Mouse (Mus musculus) right cerebral cortex, postnatal 14 days (tissue): ENCODE results near the gene Ccr9.
"Not testable (repeated sequence)": the region's sequence is repeated elsewhere in the genome, so short reads cannot be mapped to it uniquely, and the experiment has no call there.

ENCODE experiments used
- DNase-seq: peaks from one replicate; pipeline ENCODE4 v3.0.0; 2022

Ccr9 gene

DNA sequence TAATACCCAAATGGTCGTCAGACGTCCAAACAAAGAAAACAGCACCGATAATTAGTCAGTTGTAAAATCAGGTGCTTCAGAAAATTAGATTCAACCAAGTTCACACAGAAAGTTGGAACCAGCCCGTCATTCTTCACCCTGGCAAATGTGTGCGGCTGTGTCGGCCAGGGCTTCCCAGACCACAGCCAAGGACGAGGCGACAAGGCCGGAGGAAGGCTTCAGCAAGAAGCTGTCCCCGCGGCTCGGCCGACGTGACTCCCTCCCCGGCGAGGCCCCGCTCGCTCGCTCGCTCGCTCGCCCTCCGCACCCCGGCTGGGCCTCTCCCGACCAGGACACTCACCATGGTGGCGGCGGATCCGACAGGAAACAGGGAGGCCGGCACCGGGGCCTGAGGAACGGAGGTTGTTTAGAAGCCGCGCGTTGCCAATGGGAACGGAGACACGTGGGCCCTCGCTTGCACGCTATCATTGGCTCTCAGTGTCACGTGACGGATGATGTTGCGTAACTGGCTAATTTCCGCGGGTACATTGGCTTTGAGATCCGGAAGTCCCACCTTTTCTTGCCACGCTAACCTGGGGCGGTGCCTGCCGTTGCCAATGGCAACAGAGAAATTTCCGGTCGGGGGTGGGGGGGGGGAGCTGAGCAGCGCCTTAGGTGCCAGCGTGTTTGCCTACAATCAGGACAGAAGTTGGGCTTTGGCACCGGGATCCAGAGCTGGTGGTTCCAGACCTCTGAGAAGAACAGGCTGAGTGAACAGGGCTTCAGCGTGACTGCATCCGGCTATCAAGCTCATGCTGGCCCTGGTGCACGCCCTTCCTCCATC is 39.2 kb downstream of the Ccr9 start, which contains the start of gene Lztfl1:
Gene Lztfl1, minus strand, starts transcription at position 512 of the 823 bp plus-strand sequence.
- peak; percentile 96 for DNase-seq

DNA sequence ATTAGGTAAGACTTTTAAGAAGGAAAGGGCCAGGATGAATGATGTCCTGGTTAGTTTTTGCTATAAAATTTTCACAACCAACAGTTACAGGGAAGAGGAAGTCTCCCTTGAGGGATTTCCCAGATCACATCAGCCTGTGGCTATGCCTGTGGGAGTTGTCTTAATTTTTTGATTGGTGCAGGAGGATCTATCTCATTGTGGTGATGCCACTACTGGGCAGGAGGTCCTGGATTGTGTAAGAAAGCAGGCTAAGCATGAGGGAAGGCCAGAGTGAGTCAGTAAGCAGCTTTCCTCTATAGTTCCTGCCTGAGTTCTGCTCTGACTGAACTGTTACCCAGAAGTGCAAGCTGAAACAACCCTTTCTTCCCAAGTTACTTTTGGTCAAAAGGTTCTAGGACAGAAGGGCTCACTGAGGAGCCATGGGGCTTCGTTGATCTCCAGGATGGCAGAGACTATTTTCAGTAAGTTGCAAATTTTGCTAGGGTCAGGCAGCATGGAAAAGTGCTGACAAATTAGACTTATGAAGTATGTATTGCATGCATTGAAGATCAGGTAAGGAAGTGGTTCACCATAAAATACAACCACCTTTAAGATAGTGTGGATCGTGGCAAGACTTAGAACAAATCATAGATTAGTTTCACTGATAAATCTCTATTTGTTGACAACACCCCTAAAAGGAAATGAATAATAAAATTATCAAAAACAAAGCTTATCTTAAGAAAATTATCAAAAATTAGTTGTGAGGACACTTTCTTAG is 44.7 kb downstream of the Ccr9 start:
- no peak for DNase-seq

- no peak for DNase-seq
These were observed 53.0 kb downstream of the Ccr9 start for GRCm38 (mm10) chr9:123731271-123731670.

DNA sequence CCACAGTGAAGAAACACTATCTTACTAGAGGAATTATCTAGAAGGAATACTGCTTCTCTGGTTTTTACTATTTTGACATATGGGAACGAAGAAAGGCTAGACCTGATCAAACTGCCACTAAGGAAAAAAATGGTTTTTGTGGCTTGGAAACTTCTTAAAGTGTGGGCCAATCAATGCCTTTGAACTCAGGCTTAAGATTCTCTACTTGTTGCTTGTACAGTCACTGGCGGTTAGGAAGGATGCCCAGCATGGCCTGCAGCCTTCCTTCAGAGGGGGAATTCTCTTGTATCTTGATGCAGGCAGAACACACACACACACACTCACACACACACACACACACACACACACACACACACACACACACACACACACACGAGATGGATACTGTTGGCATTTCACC is 55.9 kb downstream of the Ccr9 start:
- DNase-seq, result no peak

- DNase-seq, result no peak
These were observed 62.6 kb downstream of the Ccr9 start for GRCm38 (mm10) chr9:123740799-123741198.

DNA sequence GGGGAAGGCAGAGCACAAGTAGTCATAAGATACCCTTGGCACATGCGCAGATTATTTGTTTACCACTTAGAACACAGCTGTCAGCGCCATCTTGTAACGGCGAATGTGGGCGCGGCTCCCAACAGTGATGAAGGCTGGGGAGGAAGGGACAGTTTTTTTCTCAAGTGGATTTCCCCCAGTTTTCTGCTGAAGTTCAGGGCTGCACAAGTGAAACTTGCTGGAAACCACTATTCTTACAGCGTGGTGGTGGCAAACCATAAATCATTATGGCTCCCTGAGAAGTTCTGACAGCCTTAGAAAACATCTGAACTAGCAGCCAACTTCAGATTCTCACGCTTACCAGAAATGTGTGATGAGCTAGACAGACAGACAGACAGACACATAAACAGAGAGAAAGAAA is 71.4 kb downstream of the Ccr9 start:
- not testable (repeated sequence) for DNase-seq

DNA sequence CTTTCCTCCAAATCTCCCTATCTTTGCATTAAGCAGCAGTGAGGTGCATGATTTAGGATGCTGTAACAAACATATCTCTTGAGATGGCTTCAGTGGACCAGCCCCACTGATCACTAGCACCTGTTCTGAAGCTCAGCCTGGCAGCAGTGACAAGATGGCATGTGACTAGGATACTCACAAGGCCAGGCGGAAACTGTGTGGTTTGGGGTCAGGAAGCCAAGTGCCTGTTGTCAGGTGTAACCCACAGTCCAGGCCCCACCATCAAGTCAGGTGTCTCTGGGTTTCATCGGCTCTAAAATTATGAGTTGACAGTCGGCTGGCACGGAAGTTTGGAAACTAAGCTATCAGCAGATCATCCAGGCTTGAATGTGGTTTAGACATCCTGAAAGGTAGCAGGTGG is 76.1 kb downstream of the Ccr9 start:
- no peak for DNase-seq

DNA sequence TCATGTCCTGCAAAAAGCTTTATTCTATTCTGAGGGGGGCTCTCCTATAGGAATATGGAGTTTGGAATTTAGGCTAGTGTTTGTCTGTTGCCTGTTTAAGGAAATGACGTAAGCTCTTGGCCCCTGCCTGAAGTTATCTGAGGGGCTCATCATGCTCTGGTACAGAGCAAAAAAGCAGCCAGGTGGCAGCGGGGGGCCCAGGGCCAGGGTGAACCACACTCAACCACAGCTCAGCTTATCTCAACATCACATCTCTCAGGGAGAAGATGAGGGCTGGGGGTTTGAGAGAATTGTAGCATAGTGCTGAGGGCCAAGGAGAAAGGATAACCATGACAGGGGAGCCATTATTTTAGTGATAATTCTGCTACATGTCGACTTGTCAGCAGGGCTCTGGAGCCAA is 78.5 kb downstream of the Ccr9 start:
- no peak for DNase-seq

- DNase-seq, result no peak
These were observed 79.1 kb downstream of the Ccr9 start for GRCm38 (mm10) chr9:123757326-123757725.

DNA sequence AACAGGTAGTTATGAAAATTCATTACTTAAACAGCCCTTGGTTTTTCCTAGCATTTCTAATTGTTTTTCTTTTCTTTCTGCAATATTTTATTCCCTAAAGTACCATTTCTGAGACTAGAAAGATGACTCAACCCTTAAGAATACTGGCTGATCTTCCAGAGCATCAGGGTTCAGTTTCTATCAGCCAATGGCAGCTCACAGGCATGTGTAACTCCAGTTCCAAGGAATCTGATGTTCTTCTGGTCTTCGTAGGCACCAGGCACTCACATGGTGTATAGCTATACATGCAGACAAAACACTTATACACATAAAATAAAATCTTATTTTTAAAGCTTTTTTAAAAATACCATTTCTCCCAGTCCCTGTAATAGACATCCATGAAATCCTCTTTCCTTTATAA is 79.9 kb downstream of the Ccr9 start:
- no peak for DNase-seq

- no peak for DNase-seq
These were observed 80.4 kb downstream of the Ccr9 start for GRCm38 (mm10) chr9:123758645-123759044.

DNA sequence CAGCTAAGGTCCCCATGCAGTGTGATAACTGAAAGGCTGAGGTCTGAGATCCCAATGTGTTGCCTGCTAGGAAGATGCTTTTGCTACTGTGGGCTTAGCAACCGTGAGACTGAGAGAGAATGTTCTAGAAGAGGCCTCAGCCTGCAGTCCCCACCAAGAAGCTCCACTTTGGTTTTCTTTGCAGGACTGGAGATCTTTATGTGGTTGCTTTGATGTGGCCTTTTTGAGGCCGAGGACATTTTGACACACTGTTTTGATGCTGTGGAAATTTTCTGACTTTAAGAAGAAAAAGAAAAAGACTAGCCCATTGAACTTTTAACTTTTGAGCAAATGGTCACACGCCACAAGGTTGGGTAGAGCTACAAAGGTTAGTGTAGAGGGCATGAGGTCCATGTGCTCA is 82.6 kb downstream of the Ccr9 start:
- DNase-seq, result no peak

DNA sequence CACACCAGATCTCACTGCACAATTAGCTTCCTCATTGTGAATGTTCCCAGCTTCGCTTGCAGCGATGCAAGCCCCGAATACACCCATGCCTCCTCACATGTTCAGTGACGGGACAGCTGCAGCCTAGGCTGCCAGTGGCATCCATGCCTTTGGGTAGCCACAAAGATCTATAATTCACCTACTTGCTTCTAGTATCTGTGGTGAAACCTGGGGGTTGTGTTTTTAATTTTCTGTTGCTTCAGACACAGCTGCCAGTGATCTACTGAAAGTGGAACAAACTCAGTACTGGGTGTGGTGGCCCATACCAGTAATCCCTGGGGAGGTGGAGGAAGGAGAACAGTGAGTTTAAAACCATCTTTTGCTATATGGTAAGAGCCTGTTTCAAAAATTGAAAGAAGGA is 84.6 kb downstream of the Ccr9 start:
- DNase-seq, result no peak

DNA sequence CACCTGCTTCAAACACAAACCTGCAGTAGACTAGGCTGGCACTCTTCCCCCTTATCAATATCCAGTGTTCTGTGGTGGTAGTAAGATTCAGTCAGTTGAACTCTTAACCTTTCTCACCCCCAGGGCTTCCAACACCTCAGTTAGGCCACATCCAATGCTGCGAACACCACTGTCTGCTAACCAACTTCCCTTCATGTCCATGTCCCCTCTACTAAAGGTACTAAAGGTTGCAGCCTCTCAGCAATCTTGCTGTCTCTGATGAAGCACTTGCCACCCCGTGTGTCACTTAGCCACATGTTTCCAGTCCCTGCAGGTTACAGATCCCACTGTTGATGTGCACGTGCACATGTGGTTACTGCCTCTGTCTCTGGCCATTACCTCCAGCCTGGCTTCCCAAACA is 85.5 kb downstream of the Ccr9 start:
- DNase-seq, result no peak

- DNase-seq, result no peak
These were observed 88.8 kb downstream of the Ccr9 start for GRCm38 (mm10) chr9:123766996-123767395.

GRCm38 (mm10) chr9:123768443-123768842 is 90.2 kb downstream of the Ccr9 start:
- no peak for DNase-seq

- DNase-seq, result no peak
These were observed 91.3 kb downstream of the Ccr9 start for GRCm38 (mm10) chr9:123769532-123769931.

DNA sequence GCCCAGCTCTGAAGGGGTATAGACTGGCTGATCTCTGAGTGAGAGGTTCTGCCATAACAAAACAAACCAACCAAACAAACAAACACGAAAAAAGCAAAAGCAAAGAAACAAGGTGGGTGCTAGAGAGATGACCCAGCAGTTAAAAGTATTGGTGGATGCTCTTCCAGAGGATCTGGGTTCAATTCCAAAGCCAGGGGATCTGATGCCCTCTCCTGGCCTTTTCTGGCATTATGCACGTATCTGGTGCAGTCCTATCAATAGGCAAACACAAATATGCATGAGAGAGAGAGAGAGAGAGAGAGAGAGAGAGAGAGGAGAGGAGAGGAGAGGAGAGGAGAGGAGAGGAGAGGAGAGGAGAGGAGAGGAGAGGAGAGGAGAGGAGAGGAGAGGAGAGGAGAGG is 95.1 kb downstream of the Ccr9 start:
- DNase-seq, result not testable (repeated sequence)

DNA sequence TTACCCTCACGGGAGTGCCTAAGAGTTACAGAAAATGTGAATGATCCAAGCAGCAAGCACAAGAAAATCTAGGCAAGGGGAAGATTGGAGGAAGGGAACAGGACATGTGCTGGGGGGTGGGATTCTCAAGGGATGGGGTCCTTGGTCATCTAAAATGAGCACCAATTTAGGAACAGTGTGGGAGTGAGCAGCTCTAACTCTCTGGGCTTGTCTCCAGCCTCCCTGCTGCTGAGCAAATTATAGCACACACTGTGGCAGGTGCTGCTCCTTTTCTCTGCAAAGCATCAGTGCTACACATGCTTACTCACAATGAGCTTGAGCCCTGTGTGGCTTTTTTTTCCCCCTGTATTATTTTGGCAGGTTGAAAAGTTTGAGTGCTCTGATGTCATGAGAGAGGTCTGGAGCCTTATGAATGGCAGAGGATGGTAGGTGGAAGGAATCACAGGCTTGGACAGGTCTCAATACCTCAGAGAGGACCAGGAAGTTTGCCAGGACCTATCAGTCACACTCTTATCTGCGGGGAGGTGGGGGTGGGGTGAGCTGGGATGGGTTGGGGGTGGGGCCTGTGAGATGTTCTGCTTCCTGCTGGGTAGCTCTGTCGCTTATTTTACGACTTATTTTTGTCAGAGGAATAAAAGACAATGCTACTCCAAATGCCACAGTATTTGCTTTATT is 110.8 kb downstream of the Ccr9 start:
- peak; percentile 10 for DNase-seq

DNA sequence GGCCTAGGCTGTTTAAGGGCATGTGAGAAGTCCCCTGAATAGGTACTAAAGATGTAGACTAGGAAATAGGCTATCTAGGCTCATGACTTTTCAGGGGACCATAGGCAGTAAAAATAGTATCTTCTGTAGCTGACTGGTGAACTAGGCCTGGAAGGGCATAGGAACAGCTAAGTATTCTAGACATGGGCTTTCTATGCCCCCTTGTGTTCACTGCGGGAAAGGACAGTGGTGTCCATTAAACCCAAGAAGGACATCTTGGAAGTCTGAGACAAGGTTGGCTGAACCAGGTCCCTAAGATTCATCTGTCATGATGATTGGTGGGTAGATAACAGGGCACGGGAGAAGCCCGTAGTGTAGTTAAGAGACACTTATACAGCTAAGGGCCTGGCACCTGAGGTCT is 117.9 kb downstream of the Ccr9 start:
- DNase-seq, result peak; percentile 48

DNA sequence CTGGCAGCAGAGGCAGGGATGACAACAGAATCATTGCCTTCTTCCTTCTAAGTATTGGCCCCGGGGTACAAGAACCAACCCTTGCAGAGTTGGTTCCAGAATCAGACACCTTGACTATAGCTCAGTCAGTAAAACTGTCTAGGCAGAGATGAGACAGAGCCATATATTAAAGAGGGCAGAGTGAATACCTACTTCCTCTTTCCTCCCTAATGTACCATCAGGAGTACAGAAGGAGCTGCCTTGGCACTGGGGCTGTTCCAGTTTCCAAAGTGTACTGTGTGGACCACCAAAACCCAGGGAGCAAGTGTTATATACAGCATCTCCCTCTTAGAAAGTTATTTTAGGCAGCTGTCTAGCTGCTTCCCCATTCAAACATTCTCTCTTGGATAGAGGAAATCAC is 123.3 kb downstream of the Ccr9 start:
- DNase-seq, result no peak

DNA sequence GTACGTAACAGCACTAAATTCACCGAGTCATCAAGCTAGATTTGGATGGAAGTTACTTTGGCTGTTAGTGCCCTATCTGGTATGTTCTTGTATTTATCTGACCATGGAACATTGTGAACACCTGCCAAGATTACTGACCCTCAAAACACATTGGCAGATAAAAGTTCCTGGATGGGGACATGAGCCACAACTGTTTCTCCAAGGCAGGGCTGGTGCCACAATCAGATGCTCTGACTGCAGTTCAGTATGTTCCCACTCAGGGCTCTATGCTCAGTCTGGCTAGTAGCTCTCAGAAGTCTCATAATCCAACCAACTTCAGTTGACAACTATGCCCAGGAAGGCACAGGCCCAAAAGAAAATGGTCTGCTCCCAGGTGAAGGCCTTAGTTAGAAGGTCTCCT is 124.2 kb downstream of the Ccr9 start:
- no peak for DNase-seq

DNA sequence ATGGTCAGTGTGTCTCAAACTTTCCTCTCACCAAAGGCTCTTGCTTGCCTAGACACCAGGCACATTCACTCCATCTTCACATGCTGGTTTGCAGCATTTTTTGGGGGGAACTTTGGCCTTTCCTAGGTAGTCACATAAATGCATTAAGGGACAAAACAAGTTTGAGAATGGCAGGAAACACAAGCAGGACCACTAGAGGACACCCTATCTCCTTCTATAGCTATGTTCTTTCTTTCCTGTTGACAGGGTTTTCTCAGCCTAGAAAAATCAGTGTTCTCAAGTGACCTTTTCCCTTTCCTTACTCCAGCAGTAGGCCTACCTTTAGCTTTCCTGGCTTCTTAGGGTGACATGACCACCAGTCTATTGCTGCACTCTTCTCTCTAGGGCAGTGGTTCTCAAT is 124.7 kb downstream of the Ccr9 start:
- no peak for DNase-seq

DNA sequence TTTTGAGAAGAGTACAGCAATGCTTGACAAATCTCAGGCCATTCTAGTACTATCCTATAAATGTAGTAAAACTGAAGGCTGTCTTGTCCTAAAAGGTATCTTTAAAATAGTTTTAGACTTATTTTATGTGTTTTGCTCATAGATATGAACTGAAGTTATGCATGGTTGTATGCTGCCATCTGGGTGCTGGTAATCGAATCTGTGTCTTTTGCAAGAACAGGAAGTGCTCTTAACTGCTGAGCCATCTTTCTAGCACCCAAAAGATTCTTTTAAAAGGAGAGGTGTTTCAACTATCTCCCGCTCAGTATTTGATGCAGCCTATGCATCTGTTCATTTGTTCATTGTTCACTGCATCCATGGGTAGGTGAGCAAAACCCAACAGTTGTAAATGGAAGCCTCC is 127.0 kb downstream of the Ccr9 start:
- DNase-seq, result no peak
